Mouse (Mus musculus): ENCODE results near the gene Olfr616. TPM values are rescaled to one million over a fixed set of nuclear protein-coding genes. Genes with fewer than 3 reads are reported as not detected.
"Not testable (repeated sequence)": the region's sequence is repeated elsewhere in the genome, so short reads cannot be mapped to it uniquely, and the experiment has no call there.

Gene Olfr616
- polyA plus RNA-seq (2015; fragmentation: Nextera tagmentation; extraction: Ambion mirVana), result not detected in 2 replicates

GRCm38 (mm10) chr7:103569043-103569442 is at the start of gene Olfr616:
Olfr616 (minus strand) TSS chr7:103569143.
- 83% methylated on average over 3 of the region's 3 CpGs for WGBS
- Histone ChIP-seq H3K4me1 (no peaks in the 10 kb centered on the region), H3K27ac (no peak within 1 kb of the TSS), H3K9ac (no peak within 1 kb of the TSS), H3K4me2 (no peak within 1 kb of the TSS), H3K4me3 (no peak within 1 kb of the TSS), H3K9me3 (no peaks in the 10 kb centered on the region), H3K27me3 (no peaks in the 10 kb centered on the region), H3K36me3 (no peaks in the 10 kb centered on the region)
- ATAC-seq (ENCODE audit: insufficient number of reproducible peaks, insufficient read depth, low FRiP score, low TSS enrichment, low read depth), result no peak

DNA sequence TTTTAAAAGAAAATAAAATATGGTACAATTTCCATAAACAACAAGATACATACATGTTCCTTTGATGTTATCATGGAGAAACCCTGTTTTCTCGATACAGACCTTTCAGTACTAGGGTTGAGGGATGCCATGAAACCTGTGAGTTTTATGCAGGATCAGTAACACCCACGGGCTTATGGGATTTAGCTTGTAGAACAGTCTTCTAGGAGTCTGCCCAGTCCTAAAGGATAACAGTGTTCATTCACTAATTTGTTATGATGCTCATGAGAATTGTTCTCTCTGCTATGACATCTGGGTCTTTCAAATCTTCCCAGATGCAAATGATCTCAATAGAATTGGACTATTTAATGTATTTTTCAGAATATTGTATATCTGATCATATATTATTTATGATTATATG is 43.5 kb upstream of the Olfr616 start, which contains the start of gene Olfr620:
Gene Olfr620 (minus strand): TSS at position 101 of the 400 bp plus-strand sequence.
- Histone ChIP-seq H3K9ac (no peak within 1 kb of the TSS), H3K27me3 (no peaks in the 10 kb centered on the region), H3K36me3 (no peaks in the 10 kb centered on the region), H3K4me3 (no peak within 1 kb of the TSS), H3K4me2 (no peak within 1 kb of the TSS), H3K27ac (no peak within 1 kb of the TSS), H3K4me1 (no peaks in the 10 kb centered on the region), H3K9me3 (no peaks in the 10 kb centered on the region)
- WGBS, result 74% methylated on average over 2 of the region's 2 CpGs
- no peak for ATAC-seq (ENCODE audit: insufficient number of reproducible peaks, insufficient read depth, low FRiP score, low TSS enrichment, low read depth)

GRCm38 (mm10) chr7:103607425-103607824 is 38.5 kb upstream of the Olfr616 start:
- 86% methylated on average over 2 of the region's 2 CpGs for WGBS
- no peak overlapping the region for H3K27ac ChIP-seq
- H3K4me3 ChIP-seq, result no peak overlapping the region
- H3K4me2 ChIP-seq, result no peak overlapping the region
- no peaks in the 10 kb centered on the region for H3K27me3 ChIP-seq
- H3K9me3 ChIP-seq, result no peaks in the 10 kb centered on the region
- no peak for ATAC-seq (ENCODE audit: insufficient number of reproducible peaks, insufficient read depth, low FRiP score, low TSS enrichment, low read depth)
- H3K36me3 ChIP-seq, result no peaks in the 10 kb centered on the region
- H3K4me1 ChIP-seq, result no peaks in the 10 kb centered on the region
- H3K9ac ChIP-seq, result no peak overlapping the region

GRCm38 (mm10) chr7:103600275-103600674 is 31.3 kb upstream of the Olfr616 start, which contains the start of gene Olfr619:
Olfr619 (plus strand) TSS chr7:103600575.
- ATAC-seq (ENCODE audit: insufficient number of reproducible peaks, insufficient read depth, low FRiP score, low TSS enrichment, low read depth), result no peak
- no peak within 1 kb of the TSS for H3K27ac ChIP-seq
- no peaks in the 10 kb centered on the region for H3K27me3 ChIP-seq
- no peaks in the 10 kb centered on the region for H3K36me3 ChIP-seq
- H3K4me3 ChIP-seq, result no peak within 1 kb of the TSS
- H3K9me3 ChIP-seq, result no peaks in the 10 kb centered on the region
- no peaks in the 10 kb centered on the region for H3K4me1 ChIP-seq
- no peak within 1 kb of the TSS for H3K4me2 ChIP-seq
- no peak within 1 kb of the TSS for H3K9ac ChIP-seq

DNA sequence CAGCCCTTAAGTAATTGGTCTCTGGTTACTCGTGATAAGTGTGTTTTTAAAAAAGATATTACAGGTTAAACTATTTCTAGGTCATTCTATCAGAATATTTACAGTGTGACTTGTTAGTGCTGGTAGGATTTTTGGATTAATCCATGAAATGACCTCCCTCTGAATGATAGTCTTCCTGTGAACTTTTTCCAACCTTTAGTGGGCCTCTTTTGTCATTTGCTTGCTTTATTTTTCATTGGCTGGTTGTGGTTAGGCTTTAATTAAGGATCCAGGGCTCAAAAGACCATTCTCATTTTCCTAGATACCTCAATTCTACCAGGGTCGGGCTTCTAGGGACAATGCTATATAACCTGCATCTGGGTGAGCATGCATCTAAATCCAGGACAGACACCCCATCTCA is 20.9 kb upstream of the Olfr616 start, which contains the start of gene Olfr618:
Gene Olfr618 (plus strand): TSS at position 301 of the 400 bp plus-strand sequence.
- no peak for ATAC-seq (ENCODE audit: insufficient number of reproducible peaks, insufficient read depth, low FRiP score, low TSS enrichment, low read depth)
- Histone ChIP-seq H3K4me3 (no peak within 1 kb of the TSS), H3K9me3 (no peaks in the 10 kb centered on the region), H3K27ac (no peak within 1 kb of the TSS), H3K9ac (no peak within 1 kb of the TSS), H3K27me3 (no peaks in the 10 kb centered on the region), H3K4me2 (no peak within 1 kb of the TSS), H3K36me3 (no peaks in the 10 kb centered on the region), H3K4me1 (no peaks in the 10 kb centered on the region)
- WGBS, result 55% methylated on average over 2 of the region's 2 CpGs

DNA sequence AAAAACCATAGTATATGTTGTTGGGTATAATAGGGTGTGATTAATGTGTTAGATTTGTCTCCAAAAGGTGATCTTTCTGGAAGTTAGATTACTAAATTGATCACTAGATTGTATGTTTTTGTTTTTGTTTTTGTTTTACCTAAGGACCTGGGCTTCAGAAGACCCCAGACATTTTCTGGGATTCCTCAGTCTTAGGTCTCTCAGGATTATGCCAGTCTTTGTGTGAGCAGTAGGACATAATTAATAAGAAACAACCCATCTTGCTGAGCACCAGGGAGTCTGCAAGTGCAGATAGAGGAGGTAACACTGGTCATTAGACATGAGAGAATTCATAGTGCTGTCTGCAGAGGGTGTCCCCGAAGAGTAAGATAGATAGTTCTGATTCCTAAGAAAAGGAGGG is 3.8 kb upstream of the Olfr616 start, which contains the start of gene Olfr617:
Gene Olfr617 (plus strand): TSS at position 301 of the 400 bp plus-strand sequence.
- no peak for ATAC-seq (ENCODE audit: insufficient number of reproducible peaks, insufficient read depth, low FRiP score, low TSS enrichment, low read depth)
- no peak within 1 kb of the TSS for H3K27ac ChIP-seq
- no peak within 1 kb of the TSS for H3K4me2 ChIP-seq

GRCm38 (mm10) chr7:103555779-103556178 is 13.2 kb downstream of the Olfr616 start, which contains the start of gene Olfr615:
Olfr615 (plus strand) TSS chr7:103556079.
- H3K27ac ChIP-seq, result no peak within 1 kb of the TSS
- no peaks in the 10 kb centered on the region for H3K9me3 ChIP-seq
- H3K4me3 ChIP-seq, result no peak within 1 kb of the TSS
- 78% methylated on average over 2 of the region's 2 CpGs for WGBS
- H3K27me3 ChIP-seq, result no peaks in the 10 kb centered on the region
- ATAC-seq (ENCODE audit: insufficient number of reproducible peaks, insufficient read depth, low FRiP score, low TSS enrichment, low read depth), result no peak
- H3K4me2 ChIP-seq, result no peak within 1 kb of the TSS
- H3K9ac ChIP-seq, result no peak within 1 kb of the TSS
- no peaks in the 10 kb centered on the region for H3K36me3 ChIP-seq
- H3K4me1 ChIP-seq, result no peaks in the 10 kb centered on the region

More for the DNA sequence above, 3.8 kb upstream of the Olfr616 start, which contains the start of gene Olfr617:
- Histone ChIP-seq H3K27me3 (no peaks in the 10 kb centered on the region), H3K4me1 (no peaks in the 10 kb centered on the region), H3K9me3 (no peaks in the 10 kb centered on the region), H3K4me3 (no peak within 1 kb of the TSS), H3K9ac (no peak within 1 kb of the TSS), H3K36me3 (no peaks in the 10 kb centered on the region)
- 84% methylated on average over 1 of the region's 1 CpGs for WGBS

GRCm38 (mm10) chr7:103547774-103548173 is 21.2 kb downstream of the Olfr616 start, which contains the start of gene Olfr613:
Olfr613 (plus strand) TSS chr7:103548074.
- Histone ChIP-seq H3K4me3 (no peak within 1 kb of the TSS), H3K9ac (no peak within 1 kb of the TSS), H3K4me1 (no peaks in the 10 kb centered on the region), H3K27me3 (no peaks in the 10 kb centered on the region), H3K9me3 (no peaks in the 10 kb centered on the region), H3K36me3 (no peaks in the 10 kb centered on the region), H3K4me2 (no peak within 1 kb of the TSS), H3K27ac (no peak within 1 kb of the TSS)
- WGBS, result 70% methylated on average over 2 of the region's 2 CpGs
- ATAC-seq (ENCODE audit: insufficient number of reproducible peaks, insufficient read depth, low FRiP score, low TSS enrichment, low read depth), result no peak

- H3K36me3 ChIP-seq; H3K4me3 ChIP-seq; H3K4me1 ChIP-seq; H3K4me2 ChIP-seq; H3K9ac ChIP-seq; H3K9me3 ChIP-seq; H3K27me3 ChIP-seq; ATAC-seq (ENCODE audit: insufficient number of reproducible peaks, insufficient read depth, low FRiP score, low TSS enrichment, low read depth); H3K27ac ChIP-seq: not testable (repeated sequence)
- 81% methylated on average over 2 of the region's 2 CpGs for WGBS
Observed at GRCm38 (mm10) chr7:103542617-103543016, 26.3 kb downstream of the Olfr616 start, which contains the start of gene Olfr612. Olfr612 (minus strand) TSS chr7:103542717.

- not testable (repeated sequence) for H3K4me3 ChIP-seq; H3K36me3 ChIP-seq; H3K4me2 ChIP-seq; H3K4me1 ChIP-seq; H3K27me3 ChIP-seq; H3K9me3 ChIP-seq; H3K9ac ChIP-seq; H3K27ac ChIP-seq; ATAC-seq (ENCODE audit: insufficient number of reproducible peaks, insufficient read depth, low FRiP score, low TSS enrichment, low read depth)
- WGBS, result 59% methylated on average over 1 of the region's 1 CpGs
Observed at GRCm38 (mm10) chr7:103520746-103521145, 48.2 kb downstream of the Olfr616 start, which contains the start of gene Olfr611. Olfr611 (minus strand) TSS chr7:103520846.
